Mouse (Mus musculus): ENCODE data around the gene Slc38a11.

DNA sequence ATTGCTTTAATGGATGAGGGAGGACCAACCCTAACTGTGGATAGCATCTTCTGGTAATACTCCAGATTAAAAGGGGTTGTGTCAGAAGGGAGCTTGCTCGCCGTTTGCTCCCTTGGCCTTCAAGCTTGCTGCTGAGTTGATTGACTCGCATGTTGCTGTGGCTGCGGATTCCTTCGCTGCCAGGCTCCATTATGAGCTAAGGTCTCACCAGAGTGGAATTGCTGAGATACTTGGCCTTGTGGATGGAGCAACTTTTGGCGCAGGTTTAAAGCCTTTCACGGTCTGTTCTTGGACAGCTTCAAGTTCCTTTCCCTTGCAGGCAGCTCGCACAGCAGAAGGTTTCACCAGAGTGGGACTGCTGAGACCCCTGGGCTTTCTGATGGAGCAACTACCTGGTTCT lies 70.4 kb downstream of the Slc38a11 start:
- TF ChIP-seq CTCF (conservative IDR thresholded peaks at IDR 0.05; ENCODE audit: low read length) (no peak), POU5F1 (IDR thresholded peaks at IDR 0.05; ENCODE audit: borderline replicate concordance, low read length) (no peak), NANOG (IDR thresholded peaks at IDR 0.05; ENCODE audit: borderline replicate concordance, low read length) (no peak)

Data from E14TG2a.4 (cell line).